Mouse (Mus musculus): ENCODE measurements at regions not wholly inside any gene's neighbourhood (a gene's known extent, or its start where the extent isn't known, plus 50 kb on each side); places are given as distances from the start of the nearest gene placed in this dataset.
A peak's percentile ranks its signal among the peaks of the same experiment; 100 is the strongest.

DNA sequence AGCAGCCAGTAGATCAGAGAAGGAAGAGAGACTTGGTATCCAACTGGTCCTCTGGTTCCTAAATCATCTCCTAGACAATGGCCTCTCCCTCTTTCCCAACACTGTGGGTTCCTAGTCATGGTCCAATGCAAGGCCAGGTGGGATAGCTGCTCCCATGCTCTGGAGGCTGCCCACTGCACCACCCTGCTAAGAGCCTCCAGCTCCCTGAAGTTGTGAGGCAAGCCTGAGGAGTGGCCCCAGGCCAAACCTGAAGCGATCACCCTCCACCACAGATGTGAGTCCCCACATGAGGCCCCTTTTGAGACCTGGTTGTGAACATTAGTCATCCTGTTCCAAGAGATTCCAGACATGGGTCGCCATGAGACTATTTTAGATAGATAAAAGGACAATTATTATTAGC is 96.5 kb upstream of the Ret start:
- Histone ChIP-seq H3K36me3 (ENCODE audit: control insufficient read depth, insufficient read depth, low read length) (no peaks in the 10 kb centered on the region), H3K4me1 (replicated peaks; ENCODE audit: control insufficient read depth, insufficient read depth, low read length) (no peaks in the 10 kb centered on the region), H3K9ac (ENCODE audit: low read length) (no peak overlapping the region), H3K9me3 (ENCODE audit: control insufficient read depth, low read length) (no peaks in the 10 kb centered on the region), H3K27ac (ENCODE audit: low read length) (no peak overlapping the region), H3K27me3 (ENCODE audit: control insufficient read depth, insufficient read depth, low read depth, low read length) (no peaks in the 10 kb centered on the region), H3K4me3 (ENCODE audit: low read length) (no peak overlapping the region), H3K4me2 (ENCODE audit: low read depth, low read length) (no peak overlapping the region)
- 76% methylated on average over 2 of the region's 2 CpGs for WGBS
- no peak for ATAC-seq (ENCODE audit: low read depth)

DNA sequence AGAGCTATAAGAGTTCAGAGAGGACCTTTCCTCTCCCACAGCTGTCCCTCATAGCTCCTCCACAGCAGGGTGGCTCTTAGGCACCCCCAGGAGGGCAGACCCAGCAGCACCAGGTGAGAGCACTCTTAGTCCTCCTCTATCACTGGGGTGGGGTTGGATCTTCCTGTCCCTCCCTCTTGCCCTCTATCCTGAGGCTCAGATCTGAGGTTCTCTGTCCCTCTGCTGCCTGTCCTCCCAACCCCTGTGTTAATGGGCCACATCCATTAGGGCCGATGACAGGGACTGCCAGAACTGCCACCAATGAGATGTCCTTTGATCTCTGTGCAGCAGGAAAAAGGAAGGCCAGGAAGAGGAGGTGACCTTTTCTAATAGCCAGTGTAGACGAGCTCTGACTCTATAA is 95.4 kb upstream of the Ret start:
- Histone ChIP-seq H3K9me3 (ENCODE audit: control insufficient read depth, low read length) (no peaks in the 10 kb centered on the region), H3K4me1 (replicated peaks; ENCODE audit: control insufficient read depth, insufficient read depth, low read length) (no peaks in the 10 kb centered on the region), H3K27me3 (ENCODE audit: control insufficient read depth, insufficient read depth, low read depth, low read length) (no peaks in the 10 kb centered on the region), H3K9ac (ENCODE audit: low read length) (no peak overlapping the region), H3K4me3 (ENCODE audit: low read length) (no peak overlapping the region), H3K27ac (ENCODE audit: low read length) (no peak overlapping the region), H3K4me2 (ENCODE audit: low read depth, low read length) (no peak overlapping the region), H3K36me3 (ENCODE audit: control insufficient read depth, insufficient read depth, low read length) (no peaks in the 10 kb centered on the region)
- ATAC-seq (ENCODE audit: low read depth) = no peak
- WGBS = 28% methylated on average over 2 of the region's 2 CpGs

DNA sequence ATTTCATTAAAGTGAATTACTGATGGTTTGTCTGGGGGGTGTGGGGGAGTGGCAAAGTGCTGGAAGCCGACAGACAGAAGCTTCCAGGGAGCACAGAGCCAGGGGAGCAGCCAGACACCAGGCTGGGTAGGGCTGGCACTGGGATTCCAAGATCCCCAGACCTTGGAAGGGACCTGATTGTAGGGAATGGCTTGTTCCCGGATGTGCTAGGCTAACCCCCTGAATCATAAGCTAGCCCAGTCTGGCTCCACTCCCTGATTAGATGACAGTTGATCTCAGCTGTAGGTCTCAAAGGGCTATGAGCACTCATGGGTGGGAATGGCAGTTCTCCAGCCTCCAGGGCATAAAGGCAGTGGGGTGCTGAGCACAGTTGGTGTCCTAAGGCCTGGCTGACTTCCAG is 94.8 kb upstream of the Ret start:
- no peak for ATAC-seq (ENCODE audit: low read depth)
- no peak overlapping the region for H3K27ac ChIP-seq (ENCODE audit: low read length)
- no peaks in the 10 kb centered on the region for H3K36me3 ChIP-seq (ENCODE audit: control insufficient read depth, insufficient read depth, low read length)
- 63% methylated on average over 2 of the region's 2 CpGs for WGBS
- H3K9ac ChIP-seq (ENCODE audit: low read length) = no peak overlapping the region
- no peak overlapping the region for H3K4me2 ChIP-seq (ENCODE audit: low read depth, low read length)
- H3K4me1 ChIP-seq (replicated peaks; ENCODE audit: control insufficient read depth, insufficient read depth, low read length) = no peaks in the 10 kb centered on the region
- no peak overlapping the region for H3K4me3 ChIP-seq (ENCODE audit: low read length)
- H3K27me3 ChIP-seq (ENCODE audit: control insufficient read depth, insufficient read depth, low read depth, low read length) = no peaks in the 10 kb centered on the region
- H3K9me3 ChIP-seq (ENCODE audit: control insufficient read depth, low read length) = no peaks in the 10 kb centered on the region

DNA sequence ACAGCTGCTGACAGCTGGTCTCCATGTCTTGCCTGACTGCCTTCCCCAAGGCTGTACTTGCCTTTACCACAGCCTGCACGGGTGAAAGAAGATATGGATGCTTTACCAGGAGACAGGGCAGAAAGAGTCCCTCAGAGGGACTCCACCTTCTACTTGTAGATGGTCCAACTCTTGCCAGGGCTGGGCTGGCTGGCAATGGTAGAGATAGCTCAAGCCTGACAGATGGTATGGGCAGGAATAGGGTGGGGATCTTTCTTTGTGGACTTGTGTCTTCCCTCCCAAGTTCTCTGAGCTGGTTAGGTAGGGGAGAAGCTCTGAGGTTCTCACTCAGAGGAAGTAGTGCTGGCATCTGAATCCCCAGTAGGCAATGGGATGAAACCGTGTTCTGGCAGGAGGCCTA is 93.9 kb upstream of the Ret start:
- H3K4me2 ChIP-seq (ENCODE audit: low read depth, low read length) = no peak overlapping the region
- no peak overlapping the region for H3K27ac ChIP-seq (ENCODE audit: low read length)
- WGBS = 67% methylated on average over 2 of the region's 2 CpGs
- no peaks in the 10 kb centered on the region for H3K36me3 ChIP-seq (ENCODE audit: control insufficient read depth, insufficient read depth, low read length)
- ATAC-seq (ENCODE audit: low read depth) = no peak
- H3K9me3 ChIP-seq (ENCODE audit: control insufficient read depth, low read length) = no peaks in the 10 kb centered on the region
- H3K27me3 ChIP-seq (ENCODE audit: control insufficient read depth, insufficient read depth, low read depth, low read length) = no peaks in the 10 kb centered on the region
- H3K9ac ChIP-seq (ENCODE audit: low read length) = no peak overlapping the region
- H3K4me3 ChIP-seq (ENCODE audit: low read length) = no peak overlapping the region
- no peaks in the 10 kb centered on the region for H3K4me1 ChIP-seq (replicated peaks; ENCODE audit: control insufficient read depth, insufficient read depth, low read length)

DNA sequence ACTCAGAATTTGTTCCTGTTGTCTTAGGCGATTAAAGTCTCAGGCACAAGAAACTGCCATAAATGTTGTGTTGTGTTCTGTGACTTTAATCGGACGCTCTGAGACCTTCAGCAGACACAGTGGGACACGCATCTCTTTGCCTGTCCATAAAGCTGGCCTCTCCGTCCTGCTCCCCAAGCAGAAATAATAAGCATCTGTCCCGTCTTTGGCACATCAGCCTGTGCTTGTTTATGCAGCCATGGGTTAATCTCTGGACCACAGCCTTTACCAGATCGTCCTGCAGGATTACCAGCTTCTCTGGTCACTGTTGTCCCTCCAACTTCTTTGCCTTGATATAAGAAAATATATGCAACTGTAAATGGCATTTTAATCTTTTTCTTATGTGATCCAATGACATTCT is 87.7 kb upstream of the Ret start:
- Histone ChIP-seq H3K9ac (ENCODE audit: low read length) (no peak overlapping the region), H3K4me1 (replicated peaks; ENCODE audit: control insufficient read depth, insufficient read depth, low read length) (no peaks in the 10 kb centered on the region), H3K4me2 (ENCODE audit: low read depth, low read length) (no peak overlapping the region), H3K27me3 (ENCODE audit: control insufficient read depth, insufficient read depth, low read depth, low read length) (no peaks in the 10 kb centered on the region), H3K36me3 (ENCODE audit: control insufficient read depth, insufficient read depth, low read length) (no peaks in the 10 kb centered on the region), H3K9me3 (ENCODE audit: control insufficient read depth, low read length) (no peaks in the 10 kb centered on the region), H3K27ac (ENCODE audit: low read length) (no peak overlapping the region), H3K4me3 (ENCODE audit: low read length) (no peak overlapping the region)
- 61% methylated on average over 7 of the region's 7 CpGs for WGBS
- no peak for ATAC-seq (ENCODE audit: low read depth)

DNA sequence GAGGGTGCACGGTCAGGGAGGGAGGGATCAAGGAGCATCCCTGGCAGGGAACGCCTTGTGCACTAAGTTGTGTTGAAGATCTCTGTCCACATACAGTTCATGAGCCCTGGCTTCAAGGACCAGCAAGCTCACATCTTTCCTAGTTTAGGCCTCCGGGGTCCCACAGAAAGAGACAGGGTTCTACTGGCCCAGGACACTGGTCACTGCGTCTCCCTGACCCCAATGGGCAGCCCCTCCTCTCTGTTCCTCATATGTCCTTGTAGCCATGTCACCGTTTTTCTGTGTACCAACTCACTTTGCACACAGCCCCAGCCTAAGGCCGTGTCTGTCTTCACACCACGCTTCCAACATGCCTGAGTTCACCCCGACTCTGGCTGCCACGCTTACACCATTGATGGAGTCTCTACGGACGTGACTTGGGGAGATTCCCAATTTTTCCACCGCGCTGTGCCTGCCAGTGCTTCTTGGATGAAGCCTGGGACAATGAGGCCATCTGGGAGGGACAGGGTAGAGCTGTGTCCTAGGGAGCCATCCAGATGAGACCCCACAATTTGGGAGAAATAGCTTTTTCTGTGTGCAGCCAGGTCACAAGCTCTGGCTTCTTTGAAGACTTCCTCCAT is 86.5 kb upstream of the Ret start:
- no peaks in the 10 kb centered on the region for H3K36me3 ChIP-seq (ENCODE audit: control insufficient read depth, insufficient read depth, low read length)
- no peak overlapping the region for H3K9ac ChIP-seq (ENCODE audit: low read length)
- no peaks in the 10 kb centered on the region for H3K27me3 ChIP-seq (ENCODE audit: control insufficient read depth, insufficient read depth, low read depth, low read length)
- no peaks in the 10 kb centered on the region for H3K9me3 ChIP-seq (ENCODE audit: control insufficient read depth, low read length)
- H3K4me1 ChIP-seq (replicated peaks; ENCODE audit: control insufficient read depth, insufficient read depth, low read length) = no peaks in the 10 kb centered on the region
- WGBS = 87% methylated on average over 13 of the region's 13 CpGs
- H3K27ac ChIP-seq (ENCODE audit: low read length) = no peak overlapping the region
- no peak for ATAC-seq (ENCODE audit: low read depth)
- H3K4me2 ChIP-seq (ENCODE audit: low read depth, low read length) = no peak overlapping the region
- no peak overlapping the region for H3K4me3 ChIP-seq (ENCODE audit: low read length)

DNA sequence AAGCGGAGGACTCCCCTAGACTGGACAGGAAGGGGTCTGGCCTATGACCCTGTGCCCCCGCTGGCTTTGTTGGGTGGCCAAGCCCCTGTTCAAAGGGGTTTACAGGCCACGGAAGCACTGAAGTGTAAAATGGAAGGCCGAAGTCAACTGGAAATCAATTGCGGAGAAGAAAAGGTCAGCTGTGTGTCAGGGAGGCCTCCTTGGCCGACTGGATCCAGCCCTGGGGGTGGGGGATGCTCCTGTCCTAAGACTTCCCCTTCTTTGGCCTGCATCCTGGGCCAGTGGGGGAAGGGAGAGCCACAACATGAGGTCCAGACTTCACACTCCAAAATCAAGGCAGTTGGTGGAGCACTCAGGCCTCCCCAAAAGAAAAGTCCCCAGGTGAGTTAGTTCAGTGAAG is 66.4 kb upstream of the Ret start:
- no peaks in the 10 kb centered on the region for H3K27me3 ChIP-seq (ENCODE audit: control insufficient read depth, insufficient read depth, low read depth, low read length)
- ATAC-seq (ENCODE audit: low read depth) = no peak
- no peaks in the 10 kb centered on the region for H3K9me3 ChIP-seq (ENCODE audit: control insufficient read depth, low read length)
- 46% methylated on average over 6 of the region's 6 CpGs for WGBS
- H3K4me2 ChIP-seq (ENCODE audit: low read depth, low read length) = no peak overlapping the region
- H3K9ac ChIP-seq (ENCODE audit: low read length) = no peak overlapping the region
- H3K4me1 ChIP-seq (replicated peaks; ENCODE audit: control insufficient read depth, insufficient read depth, low read length) = no peaks in the 10 kb centered on the region
- H3K36me3 ChIP-seq (ENCODE audit: control insufficient read depth, insufficient read depth, low read length) = no peaks in the 10 kb centered on the region
- no peak overlapping the region for H3K27ac ChIP-seq (ENCODE audit: low read length)
- no peak overlapping the region for H3K4me3 ChIP-seq (ENCODE audit: low read length)

DNA sequence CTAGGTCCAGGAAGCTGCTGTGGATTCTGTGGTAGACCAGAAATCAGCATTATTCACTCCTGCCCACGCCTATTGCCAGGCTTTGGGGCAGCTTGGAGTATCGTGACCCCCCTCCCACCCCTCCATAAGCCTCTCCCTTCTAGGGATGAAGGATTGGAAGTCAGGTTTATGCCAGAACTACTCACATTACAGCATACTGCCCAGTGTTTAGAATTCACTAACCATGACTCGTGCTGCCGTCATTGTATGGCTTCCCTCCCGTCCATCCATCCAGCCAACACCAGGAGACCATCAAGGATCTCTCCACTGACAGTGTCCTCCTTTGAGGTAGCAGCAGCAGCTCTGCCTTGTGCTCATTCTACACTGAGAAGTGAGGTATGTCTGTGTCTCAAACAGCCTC is 62.4 kb upstream of the Ret start:
- Histone ChIP-seq H3K27ac (ENCODE audit: low read length) (no peak overlapping the region), H3K9ac (ENCODE audit: low read length) (no peak overlapping the region), H3K4me3 (ENCODE audit: low read length) (no peak overlapping the region), H3K27me3 (ENCODE audit: control insufficient read depth, insufficient read depth, low read depth, low read length) (no peaks in the 10 kb centered on the region), H3K36me3 (ENCODE audit: control insufficient read depth, insufficient read depth, low read length) (no peaks in the 10 kb centered on the region), H3K4me2 (ENCODE audit: low read depth, low read length) (no peak overlapping the region), H3K4me1 (replicated peaks; ENCODE audit: control insufficient read depth, insufficient read depth, low read length) (no peaks in the 10 kb centered on the region), H3K9me3 (ENCODE audit: control insufficient read depth, low read length) (no peaks in the 10 kb centered on the region)
- WGBS = 52% methylated on average over 5 of the region's 5 CpGs
- no peak for ATAC-seq (ENCODE audit: low read depth)

DNA sequence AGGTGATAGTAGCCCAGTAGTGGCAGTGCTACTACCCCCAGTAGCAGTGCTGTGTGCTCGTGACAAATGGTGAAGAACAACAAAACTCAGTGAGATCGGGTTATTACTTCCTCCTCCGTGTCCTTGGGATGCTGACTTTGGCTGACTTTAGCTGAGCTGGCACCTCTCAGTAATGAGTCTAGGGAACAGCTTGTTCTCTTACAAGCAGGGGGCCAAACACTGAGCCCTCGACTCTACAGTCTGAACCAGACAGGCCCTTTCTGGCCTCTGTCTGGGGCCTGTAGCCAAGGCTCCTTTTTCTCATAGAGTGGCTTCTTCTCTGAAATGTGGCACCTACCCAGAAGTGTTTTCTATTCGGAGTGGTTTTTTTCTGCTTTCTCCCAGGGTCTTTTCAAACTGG is 57.4 kb upstream of the Ret start:
- ATAC-seq (ENCODE audit: low read depth) = no peak
- Histone ChIP-seq H3K9me3 (ENCODE audit: control insufficient read depth, low read length) (no peaks in the 10 kb centered on the region), H3K9ac (ENCODE audit: low read length) (no peak overlapping the region), H3K4me3 (ENCODE audit: low read length) (no peak overlapping the region), H3K36me3 (ENCODE audit: control insufficient read depth, insufficient read depth, low read length) (no peaks in the 10 kb centered on the region), H3K27me3 (ENCODE audit: control insufficient read depth, insufficient read depth, low read depth, low read length) (no peaks in the 10 kb centered on the region), H3K4me1 (replicated peaks; ENCODE audit: control insufficient read depth, insufficient read depth, low read length) (no peaks in the 10 kb centered on the region), H3K27ac (ENCODE audit: low read length) (no peak overlapping the region), H3K4me2 (ENCODE audit: low read depth, low read length) (no peak overlapping the region)
- WGBS = 67% methylated on average over 5 of the region's 5 CpGs

DNA sequence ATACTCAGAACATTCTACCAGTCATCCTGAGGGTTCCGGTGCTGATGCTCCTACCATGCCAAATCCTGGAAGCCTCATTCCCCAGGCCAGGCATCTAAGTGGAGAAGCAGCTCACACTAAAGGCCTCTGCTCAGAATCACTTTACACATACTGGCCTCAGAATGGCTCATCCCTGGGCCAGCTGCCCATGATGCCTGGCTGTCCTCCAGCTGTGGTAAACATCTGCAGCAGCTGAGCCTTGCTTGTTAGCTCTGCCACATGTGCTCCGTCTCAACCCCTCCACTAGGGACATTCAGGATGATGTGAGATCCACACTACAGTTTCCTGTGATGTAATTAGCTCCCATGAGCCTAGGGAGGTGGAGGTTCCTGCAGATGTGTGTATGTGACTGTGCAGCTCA is 55.2 kb upstream of the Ret start:
- no peak overlapping the region for H3K9ac ChIP-seq (ENCODE audit: low read length)
- no peaks in the 10 kb centered on the region for H3K36me3 ChIP-seq (ENCODE audit: control insufficient read depth, insufficient read depth, low read length)
- ATAC-seq (ENCODE audit: low read depth) = peak; percentile 51
- H3K27me3 ChIP-seq (ENCODE audit: control insufficient read depth, insufficient read depth, low read depth, low read length) = no peaks in the 10 kb centered on the region
- no peak overlapping the region for H3K27ac ChIP-seq (ENCODE audit: low read length)
- H3K4me2 ChIP-seq (ENCODE audit: low read depth, low read length) = no peak overlapping the region
- no peak overlapping the region for H3K4me3 ChIP-seq (ENCODE audit: low read length)
- 57% methylated on average over 2 of the region's 2 CpGs for WGBS
- no peaks in the 10 kb centered on the region for H3K4me1 ChIP-seq (replicated peaks; ENCODE audit: control insufficient read depth, insufficient read depth, low read length)
- H3K9me3 ChIP-seq (ENCODE audit: control insufficient read depth, low read length) = no peaks in the 10 kb centered on the region
